Mouse (Mus musculus) naive thymus-derived CD4-positive, alpha-beta T cell, adult 5 months (primary cell): ENCODE data around the gene Ppp1r13l. TPM values are rescaled to one million over a fixed set of nuclear protein-coding genes. Genes with fewer than 3 reads are reported as not detected.

ENCODE experiments used
- polyA plus RNA-seq: library from polyadenylated mRNA; unstranded; fragments of 100-300 nt; shearing (Covaris generic); gene quantifications from one replicate; pipeline ENCODE4 v1.2.1, GENCODE M21; 2017

The Ppp1r13l gene
- polyA plus RNA-seq: 0.25 TPM

GRCm38 (mm10) chr7:19359299-19359891, at the start of gene Ppp1r13l, which contains the start of gene Cd3eap:
Gene Ppp1r13l, plus strand, starts transcription at chr7:19359749.
Gene Cd3eap, minus strand, starts transcription at chr7:19359483.

GRCm38 (mm10) chr7:19309884-19310641, 49.5 kb upstream of the Ppp1r13l start, which contains the start of gene Fosb:
Gene Fosb, minus strand, starts transcription at chr7:19310051.

GRCm38 (mm10) chr7:19344237-19344847, 15.2 kb upstream of the Ppp1r13l start, which contains the start of gene Ercc1:
Gene Ercc1, plus strand, starts transcription at chr7:19344778.

GRCm38 (mm10) chr7:19381377-19382165, 22.0 kb downstream of the Ppp1r13l start, which contains the start of gene Ercc2:
Gene Ercc2, plus strand, starts transcription at chr7:19382010.

GRCm38 (mm10) chr7:19403731-19404296, 44.3 kb downstream of the Ppp1r13l start, which contains the start of gene Klc3:
Gene Klc3, minus strand, starts transcription at chr7:19404104.

GRCm38 (mm10) chr7:19404476-19404875, 44.9 kb downstream of the Ppp1r13l start, which contains the start of gene Ckm:
Gene Ckm, plus strand, starts transcription at chr7:19404776.

Other genes starting within 250 kb of the Ppp1r13l start
- gene Gm4969, start 241.4 kb upstream of the Ppp1r13l start, polyA plus RNA-seq: not detected
- 11.7 TPM for gene Fbxo46, start 239.9 kb upstream of the Ppp1r13l start, polyA plus RNA-seq
- gene Qpctl, start 210.5 kb upstream of the Ppp1r13l start, polyA plus RNA-seq: 11.9 TPM
- gene Snrpd2, start 210.0 kb upstream of the Ppp1r13l start, polyA plus RNA-seq: 31.4 TPM
- not detected for gene Gipr, start 193.6 kb upstream of the Ppp1r13l start, polyA plus RNA-seq
- gene Eml2, start 183.3 kb upstream of the Ppp1r13l start, polyA plus RNA-seq: 14.0 TPM
- gene Gpr4, start 147.2 kb upstream of the Ppp1r13l start, polyA plus RNA-seq: 0.16 TPM
- 47.3 TPM for gene Opa3, start 131.4 kb upstream of the Ppp1r13l start, polyA plus RNA-seq
- 193 TPM for gene Vasp, start 87.9 kb upstream of the Ppp1r13l start, polyA plus RNA-seq
- gene Ppm1n, start 79.7 kb upstream of the Ppp1r13l start, polyA plus RNA-seq: not detected
- not detected for gene Rtn2, start 77.1 kb upstream of the Ppp1r13l start, polyA plus RNA-seq
- gene Fosb, start 49.7 kb upstream of the Ppp1r13l start, polyA plus RNA-seq: 7.9 TPM
- gene Ercc1, start 15.0 kb upstream of the Ppp1r13l start, polyA plus RNA-seq: 67.3 TPM
- gene Cd3eap, start 266 bp upstream of the Ppp1r13l start, polyA plus RNA-seq: 9.8 TPM
- 9.8 TPM for gene Ercc2, start 22.3 kb downstream of the Ppp1r13l start, polyA plus RNA-seq
- gene Klc3, start 44.4 kb downstream of the Ppp1r13l start, polyA plus RNA-seq: 11.8 TPM
- not detected for gene Ckm, start 45.0 kb downstream of the Ppp1r13l start, polyA plus RNA-seq
- gene Mark4, start 99.1 kb downstream of the Ppp1r13l start, polyA plus RNA-seq: 8.7 TPM
- gene Exoc3l2, start 103.6 kb downstream of the Ppp1r13l start, polyA plus RNA-seq: not detected
- gene Bloc1s3, start 148.6 kb downstream of the Ppp1r13l start, polyA plus RNA-seq: 3.8 TPM
- gene Trappc6a, start 148.6 kb downstream of the Ppp1r13l start, polyA plus RNA-seq: 58.6 TPM
- not detected for gene Nkpd1, start 158.1 kb downstream of the Ppp1r13l start, polyA plus RNA-seq
- 26.1 TPM for gene Ppp1r37, start 203.3 kb downstream of the Ppp1r13l start, polyA plus RNA-seq
- gene Zfp296, start 217.5 kb downstream of the Ppp1r13l start, polyA plus RNA-seq: not detected
- 80.0 TPM for gene Gemin7, start 217.8 kb downstream of the Ppp1r13l start, polyA plus RNA-seq
- 71.6 TPM for gene Clasrp, start 244.7 kb downstream of the Ppp1r13l start, polyA plus RNA-seq